Mouse (Mus musculus) inflammation-experienced regulatory T-cells, adult 6 months (primary cell): ENCODE results near the gene Atp5f1. TPM values are rescaled to one million over a fixed set of nuclear protein-coding genes. Genes with fewer than 3 reads are reported as not detected.
A peak's percentile ranks its signal among the peaks of the same experiment; 100 is the strongest.

ENCODE experiments used
- ATAC-seq: one replicate; pipeline ENCODE4 v1.8.0; 2017
- polyA plus RNA-seq, 3 experiments: library from polyadenylated mRNA; unstranded; fragments of 100-300 nt; shearing (Covaris generic); gene quantifications; one replicate each; pipeline ENCODE4 v1.2.1; 2017

The Atp5f1 gene
- polyA plus RNA-seq, 3 experiments from 2014 or later, result 356 to 533 (median 366) TPM

DNA sequence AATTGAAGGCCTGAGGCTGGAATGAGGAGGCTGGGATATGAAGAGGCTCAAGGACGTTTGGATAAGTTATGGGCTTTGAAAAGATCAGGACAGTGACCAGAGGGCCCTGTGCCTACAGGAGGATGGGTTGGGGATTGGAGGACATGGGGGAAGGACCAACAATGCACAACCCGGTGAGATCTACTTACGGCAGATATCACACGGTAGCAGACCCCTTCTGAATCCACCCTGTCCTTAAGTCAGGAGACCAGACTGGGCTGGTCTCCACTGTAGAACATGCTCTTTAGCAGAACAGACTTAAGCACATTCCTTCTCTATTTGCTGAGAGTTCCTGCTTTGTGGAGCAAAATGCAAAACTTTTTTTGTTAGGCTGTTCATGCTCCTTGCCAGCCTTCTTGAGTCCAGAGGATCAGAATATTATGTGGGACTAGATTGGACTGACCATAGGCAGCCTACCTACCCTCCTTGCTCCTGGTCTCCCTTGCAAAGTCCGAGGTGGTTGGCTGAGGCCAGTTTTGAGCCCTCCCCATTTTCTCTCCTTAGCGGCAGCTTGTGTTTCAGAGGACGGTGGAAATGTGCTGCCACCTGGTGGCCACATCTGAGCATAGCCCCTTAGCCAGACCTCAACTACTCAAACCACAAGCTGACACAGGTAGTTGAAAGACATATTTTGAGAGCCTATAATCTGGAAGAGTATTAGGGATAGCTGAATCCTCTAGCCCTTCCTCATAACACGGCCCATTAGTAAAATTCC is 60.3 kb downstream of the Atp5f1 start:
- peak; percentile 38 for ATAC-seq

DNA sequence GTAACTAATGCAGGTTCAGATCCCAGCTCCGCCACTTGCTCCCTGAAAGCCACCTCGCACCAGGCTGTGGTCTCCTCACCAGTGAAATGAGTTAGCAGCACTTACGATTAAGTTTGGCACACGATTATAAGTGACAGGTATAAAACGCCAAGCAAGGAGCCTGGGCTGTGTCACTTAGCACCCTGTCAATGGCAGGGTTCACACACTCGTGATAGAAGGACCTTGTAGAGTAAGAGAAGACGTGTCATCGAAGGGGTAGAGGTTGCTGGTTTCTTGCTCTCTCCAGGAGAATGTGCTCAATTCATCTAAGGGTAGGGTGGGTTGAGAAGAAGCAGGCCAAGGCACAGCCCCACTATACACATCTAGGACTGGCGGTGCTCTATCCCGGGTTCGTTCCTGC is 61.0 kb downstream of the Atp5f1 start:
- no peak for ATAC-seq

DNA sequence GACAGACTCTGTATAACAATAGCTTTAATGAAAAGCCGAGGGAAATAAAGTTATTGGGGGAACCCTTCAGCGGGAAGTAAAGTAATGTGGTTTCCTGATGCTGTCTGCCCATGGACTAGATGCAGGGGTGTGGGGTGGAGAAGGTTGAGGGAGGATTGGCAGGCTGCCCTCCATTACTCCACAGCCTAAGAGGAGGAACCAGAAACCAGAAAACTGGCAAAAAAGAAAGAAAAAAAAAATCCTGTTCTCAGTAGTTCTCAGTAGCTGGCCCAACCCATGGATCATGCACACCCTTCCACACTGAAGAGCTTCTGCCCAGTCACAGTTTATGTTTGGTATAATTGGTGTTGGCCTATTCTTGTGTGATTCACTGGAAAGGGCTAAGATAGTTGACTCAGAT is 61.6 kb downstream of the Atp5f1 start:
- ATAC-seq, result no peak

DNA sequence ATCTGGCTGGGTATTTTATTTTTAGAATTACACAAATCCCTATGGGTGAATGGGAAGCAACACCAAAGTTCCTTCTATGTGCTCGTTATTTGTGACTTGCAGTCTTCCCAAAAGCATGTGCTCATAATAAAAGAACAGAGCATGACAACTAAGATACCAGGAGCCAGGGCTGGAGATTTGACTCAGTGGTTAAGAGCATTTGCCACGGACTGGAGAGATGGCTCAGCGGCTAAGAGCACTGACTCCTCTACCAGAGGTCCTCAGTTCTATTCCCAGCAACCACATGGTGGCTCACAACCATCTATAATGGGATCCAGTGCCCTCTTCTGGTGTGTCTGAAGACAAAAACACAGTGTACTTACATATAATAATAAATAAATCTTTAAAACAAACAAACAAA is 63.1 kb downstream of the Atp5f1 start:
- ATAC-seq, result no peak

DNA sequence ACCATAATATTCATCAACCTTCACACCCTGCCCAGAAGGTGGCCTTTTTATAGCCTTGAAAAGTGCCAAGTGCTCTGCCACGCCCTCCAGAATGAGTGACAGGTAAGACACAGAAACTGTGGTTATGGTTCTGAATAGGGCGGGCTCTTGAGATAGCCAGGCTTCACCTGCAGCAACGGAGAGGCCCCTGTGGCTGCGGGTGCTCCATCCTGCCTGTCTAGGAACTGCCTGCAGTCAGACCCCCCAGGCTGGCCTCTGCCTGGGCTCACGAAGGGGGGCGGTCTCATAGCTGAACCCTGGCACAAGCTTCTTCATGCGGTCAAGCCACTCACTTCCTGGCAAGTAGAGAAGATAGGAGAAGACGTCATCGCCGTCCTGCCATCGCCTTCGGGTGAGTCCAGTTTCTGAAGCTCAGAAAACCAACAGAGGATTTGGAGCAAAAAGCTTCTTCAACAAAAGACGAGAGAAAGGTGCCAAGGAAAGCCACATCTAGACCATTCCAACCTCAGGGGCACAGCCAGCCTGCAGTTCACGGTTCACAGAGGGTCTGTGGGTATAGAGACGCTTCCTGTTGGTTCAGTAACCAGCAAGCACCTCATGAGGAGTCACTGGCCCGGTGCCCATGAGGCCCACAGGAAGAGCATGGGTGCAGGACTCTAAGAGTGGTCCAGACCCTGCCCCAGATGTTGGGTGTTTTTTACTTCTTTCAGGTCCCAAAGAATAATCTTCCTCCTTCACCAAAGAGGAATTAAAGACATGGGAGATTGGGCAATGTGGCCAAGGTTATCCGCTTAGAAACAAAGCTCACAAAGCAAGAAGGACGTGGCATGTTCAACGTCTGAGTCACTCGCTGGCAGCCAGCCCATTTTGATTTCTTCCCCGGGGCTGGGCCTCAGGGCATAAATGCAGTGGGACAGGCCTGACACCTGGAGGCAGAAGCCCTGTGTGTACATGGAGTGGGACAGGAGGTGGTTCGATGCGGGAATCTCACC is 65.0 kb downstream of the Atp5f1 start:
- ATAC-seq, result peak; percentile 48

DNA sequence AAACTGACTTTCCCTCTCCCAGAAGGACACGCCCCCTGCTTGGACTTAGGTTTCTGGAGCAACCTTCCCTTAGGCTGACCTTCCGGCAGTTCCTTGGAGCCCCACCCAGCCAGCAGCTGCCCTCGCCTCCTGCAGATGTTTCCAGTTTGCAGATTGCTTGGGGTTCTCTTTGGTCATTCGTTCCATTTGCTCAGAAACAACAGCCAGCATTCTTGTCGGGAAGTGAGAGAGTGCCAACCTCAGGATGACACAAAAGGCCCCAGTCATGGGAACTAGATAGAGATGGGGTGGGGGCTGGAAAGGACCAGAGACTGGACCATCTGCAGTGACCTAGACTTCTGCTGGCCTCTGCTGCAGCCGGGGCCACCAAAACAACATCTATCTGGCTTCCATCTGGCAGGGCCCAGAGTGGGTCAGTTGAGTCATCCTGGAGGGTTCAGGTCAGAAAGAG is 65.9 kb downstream of the Atp5f1 start:
- ATAC-seq, result no peak

Other genes with a start within 250 kb of the Atp5f1 start
- gene Rap1a, start 158.8 kb downstream of the Atp5f1 start, polyA plus RNA-seq, result 100 to 1,000 TPM; 142 to 303 (median 166) TPM
- gene Adora3, start 89.2 kb downstream of the Atp5f1 start, polyA plus RNA-seq, result under 1 TPM in 2 of 3 experiments, not detected in 1; 0.26 to 0.39 TPM
- not detected for gene Tmigd3, start 89.2 kb downstream of the Atp5f1 start, polyA plus RNA-seq
- gene I830077J02Rik, start 27.4 kb downstream of the Atp5f1 start, polyA plus RNA-seq, result 1 to 10 TPM in 2 of 3 experiments, not detected in 1; 1.3 to 1.8 TPM
- gene Wdr77, start 730 bp downstream of the Atp5f1 start, polyA plus RNA-seq, result 10 to 100 TPM; 43.7 to 76.5 (median 68.7) TPM
- 1 to 10 TPM; 1.4 to 4.3 (median 4.2) TPM for gene Ovgp1, start 13.6 kb upstream of the Atp5f1 start, polyA plus RNA-seq
- under 1 TPM; 0.38 to 0.88 (median 0.83) TPM for gene Pifo, start 54.5 kb upstream of the Atp5f1 start, polyA plus RNA-seq
- gene Chil5, start 72.7 kb upstream of the Atp5f1 start, polyA plus RNA-seq, result 1 to 10 TPM; 2.5 to 8.1 (median 7.1) TPM
- under 1 TPM in 2 of 3 experiments, not detected in 1; 0.29 to 0.64 TPM for gene Chia1, start 153.1 kb upstream of the Atp5f1 start, polyA plus RNA-seq
- gene Chil3, start 207.5 kb upstream of the Atp5f1 start, polyA plus RNA-seq, result not detected